Mouse (Mus musculus) gastrocnemius, postnatal 4 days (tissue): ENCODE measurements around the gene S1pr2. TPM values are rescaled to one million over a fixed set of nuclear protein-coding genes. Genes with fewer than 3 reads are reported as not detected.
A peak's percentile ranks its signal among the peaks of the same experiment; 100 is the strongest.
"Not testable (repeated sequence)": the region's sequence is repeated elsewhere in the genome, so short reads cannot be mapped to it uniquely, and the experiment has no call there.

Source experiments
- DNase-seq, 2 experiments: peaks; one replicate each; pipeline ENCODE4 v3.0.0; 2021 to 2022; ENCODE audit warnings: low spot score in 2 of 2, mixed read lengths in 2 of 2
- long read RNA-seq, 2 experiments: library from polyadenylated mRNA; stranded (forward); transcript quantifications; one replicate each; pipeline ENCODE4 v2.0.0; 2021
- total RNA-seq, 2 experiments: library from RNA; stranded (reverse); gene quantifications; 2 replicates each; pipeline ENCODE4 v1.2.3; 2021

The S1pr2 gene
- 10 to 100 TPM; 19.8 to 20.2 TPM for total RNA-seq
- long read RNA-seq, experiment 1, full-length matches to known transcripts = 41 of 46 reads
- long read RNA-seq, experiment 1, partial matches to known transcripts = 0 of 46 reads
- long read RNA-seq, experiment 1, other reads (novel, unspliced or antisense) = 5 of 46 reads
- long read RNA-seq, experiment 2, full-length matches to known transcripts = 45 of 49 reads
- long read RNA-seq, experiment 2, partial matches to known transcripts = 1 of 49 reads
- long read RNA-seq, experiment 2, other reads (novel, unspliced or antisense) = 3 of 49 reads

GRCm38 (mm10) chr9:20976216-20976960, at the start of gene S1pr2:
Gene S1pr2, minus strand, starts transcription at chr9:20976781.
- DNase-seq = peak; percentile 81 to 90

- DNase-seq = no peak
Observed at GRCm38 (mm10) chr9:21025258-21025810, 48.8 kb upstream of the S1pr2 start.

DNA sequence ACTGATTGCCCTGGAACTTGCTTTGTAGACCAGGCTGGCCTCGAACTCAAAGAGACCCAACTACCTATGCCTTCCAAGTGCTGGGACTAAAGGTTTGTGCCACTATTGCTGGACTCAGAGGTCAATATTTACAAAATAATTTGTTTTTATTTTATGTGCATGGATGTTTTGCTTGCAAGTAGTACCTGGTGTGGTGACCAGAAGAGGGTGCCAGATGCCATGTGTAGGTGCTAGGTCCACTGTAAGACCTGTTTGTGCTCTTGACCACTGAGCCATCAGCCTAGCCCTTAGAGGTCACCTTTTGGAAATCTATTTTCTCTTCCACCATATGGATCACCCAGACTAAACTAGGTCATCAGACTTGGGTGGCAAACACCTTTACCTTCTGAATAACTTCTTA, 46.1 kb upstream of the S1pr2 start:
- DNase-seq = no peak

DNA sequence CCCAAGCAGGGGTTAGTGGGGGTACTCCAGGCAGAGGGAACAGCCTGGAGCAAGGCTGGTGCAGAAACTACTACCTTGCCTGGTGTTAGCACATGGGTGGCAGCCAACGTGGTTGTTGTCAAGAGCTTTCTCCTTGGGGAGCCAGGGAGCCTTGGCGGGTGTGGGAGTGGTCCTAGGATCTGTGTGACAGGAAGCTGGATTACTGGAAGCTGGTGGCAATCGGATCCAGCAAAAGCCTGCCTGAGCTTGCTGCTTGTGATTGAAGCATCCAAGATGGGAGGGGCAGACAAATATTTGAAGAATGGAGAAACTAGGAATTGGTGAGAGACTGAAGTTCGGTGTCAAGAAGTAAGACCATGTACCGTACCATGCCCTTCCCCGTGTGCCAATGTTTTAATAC, 45.7 kb upstream of the S1pr2 start:
- no peak for DNase-seq

DNA sequence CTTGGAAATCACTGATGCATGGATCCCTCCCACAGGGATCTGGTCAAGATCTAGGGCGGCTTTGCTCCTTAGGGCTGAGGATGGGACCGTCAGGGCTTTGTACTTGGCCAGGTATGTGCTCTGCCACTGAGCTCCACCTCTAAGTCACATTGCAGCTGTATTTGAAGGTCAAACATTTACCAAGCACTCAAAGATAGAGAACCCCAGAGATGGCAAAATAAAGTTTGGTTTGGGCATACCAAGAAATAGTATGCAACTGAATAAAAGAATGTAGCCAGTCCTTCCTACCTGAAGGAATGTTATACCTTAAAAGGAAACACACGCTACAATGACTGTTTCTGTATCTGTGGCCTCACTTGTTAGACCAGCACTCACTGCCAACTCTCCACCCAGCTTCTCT, 44.8 kb upstream of the S1pr2 start:
- DNase-seq = no peak

DNA sequence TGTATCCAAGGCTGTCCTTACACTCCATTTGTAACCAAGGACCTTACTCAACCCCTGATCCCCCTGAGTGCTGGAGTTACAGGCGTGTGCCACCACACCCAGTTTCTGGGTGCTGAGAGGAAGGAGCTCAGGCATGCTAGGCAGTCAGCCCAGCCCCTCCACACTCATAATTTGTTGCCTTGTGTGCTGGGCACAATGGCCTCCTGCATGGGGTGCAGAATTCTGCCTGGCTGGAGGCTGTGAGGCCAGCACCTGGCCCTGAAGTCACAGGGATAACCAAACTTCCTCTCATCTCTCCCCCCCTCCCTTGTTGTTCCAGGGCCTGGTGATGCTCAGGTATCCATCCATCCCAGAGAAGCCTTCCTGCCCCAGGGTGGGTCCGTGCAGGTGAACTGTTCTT, 42.0 kb upstream of the S1pr2 start:
- no peak for DNase-seq

- no peak for DNase-seq
Observed at GRCm38 (mm10) chr9:21017177-21017575, 40.6 kb upstream of the S1pr2 start.

GRCm38 (mm10) chr9:21016331-21017176, 40.0 kb upstream of the S1pr2 start:
- no peak for DNase-seq

DNA sequence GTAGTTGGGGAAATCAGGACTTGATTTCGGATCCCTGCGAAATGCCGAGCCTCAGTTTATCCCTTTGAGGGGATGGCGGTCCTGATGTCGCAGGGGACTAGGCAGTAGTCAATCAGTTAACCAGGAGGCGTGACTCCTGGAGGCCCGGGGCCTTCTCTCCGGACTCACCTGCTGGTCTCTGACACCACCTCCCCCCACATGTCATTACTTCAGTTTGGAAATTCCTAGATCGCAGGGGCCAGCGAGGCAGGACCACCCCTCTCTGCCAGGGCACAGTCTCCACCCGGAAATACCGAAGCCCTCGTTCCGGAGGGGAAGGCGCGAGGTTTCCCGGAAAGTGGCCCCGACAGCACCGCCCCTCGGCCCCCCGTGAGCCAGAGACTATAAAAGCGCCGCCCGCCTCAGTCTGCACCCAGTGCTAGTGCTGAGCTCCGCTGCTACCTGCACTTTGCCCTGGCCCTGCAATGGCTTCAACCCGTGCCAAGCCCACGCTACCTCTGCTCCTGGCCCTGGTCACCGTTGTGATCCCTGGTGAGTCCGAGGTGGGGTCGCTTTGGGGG, 39.1 kb upstream of the S1pr2 start, which contains the start of gene Icam1:
TSS of gene Icam1 (plus strand) at position 415 of the 560 bp plus-strand sequence.
- DNase-seq = peak; percentile 55 to 62

- DNase-seq = peak in 1 of 2 experiments; percentile 61
Observed at GRCm38 (mm10) chr9:21014691-21015570, 38.4 kb upstream of the S1pr2 start.

- no peak for DNase-seq
Observed at GRCm38 (mm10) chr9:21012368-21012767, 35.8 kb upstream of the S1pr2 start.

GRCm38 (mm10) chr9:21011846-21012312, 35.3 kb upstream of the S1pr2 start:
- DNase-seq = no peak

DNA sequence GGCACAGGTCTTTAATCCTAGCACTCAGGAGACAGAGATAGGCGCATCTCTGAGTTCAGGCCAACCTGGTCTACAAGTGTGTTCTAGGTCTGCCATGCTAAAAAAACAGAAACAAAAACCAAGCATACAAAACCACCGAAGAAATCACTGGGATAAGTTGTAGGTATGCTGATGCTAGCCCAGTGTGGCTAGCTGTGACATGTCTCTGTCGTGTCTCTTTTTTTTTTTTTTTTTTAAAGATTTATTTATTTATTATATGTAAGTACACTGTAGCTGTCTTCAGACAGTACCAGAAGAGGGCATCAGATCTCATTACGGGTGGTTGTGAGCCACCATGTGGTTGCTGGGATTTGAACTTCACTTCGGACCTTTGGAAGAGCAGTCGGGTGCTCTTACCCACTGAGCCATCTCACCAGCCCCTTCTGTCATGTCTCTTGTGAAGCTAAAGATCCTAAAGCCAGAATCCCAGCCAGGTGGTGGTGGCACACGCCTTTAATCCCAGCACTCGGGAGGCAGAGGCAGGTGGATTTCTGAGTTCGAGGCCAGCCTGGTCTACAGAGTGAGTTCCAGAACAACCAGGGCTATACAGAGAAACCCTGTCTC, 34.5 kb upstream of the S1pr2 start:
- not testable (repeated sequence) for DNase-seq

GRCm38 (mm10) chr9:21010362-21010761, 33.8 kb upstream of the S1pr2 start:
- no peak for DNase-seq

GRCm38 (mm10) chr9:21008007-21008406, 31.4 kb upstream of the S1pr2 start:
- no peak for DNase-seq

GRCm38 (mm10) chr9:21007313-21007952, 30.9 kb upstream of the S1pr2 start:
- no peak for DNase-seq

- peak; percentile 74 to 85 for DNase-seq
Observed at GRCm38 (mm10) chr9:21002627-21003551, 26.3 kb upstream of the S1pr2 start, which contains the start of gene Mrpl4. Gene Mrpl4, plus strand, starts transcription at chr9:21002738.

GRCm38 (mm10) chr9:21002270-21002626, 25.7 kb upstream of the S1pr2 start:
- DNase-seq = no peak
